Mouse (Mus musculus) fat pad, adult 2 months (tissue): ENCODE data around the gene Brms1.

Source experiments
- DNase-seq: peaks from one replicate; pipeline ENCODE4 v3.0.0-alpha.2; 2011; ENCODE audit warnings: low read depth, low spot score; ENCODE audit errors: extremely low read depth

Brms1 gene

GRCm38 (mm10) chr19:5060365-5061330, 19.5 kb downstream of the Brms1 start:
- DNase-seq = no peak

DNA sequence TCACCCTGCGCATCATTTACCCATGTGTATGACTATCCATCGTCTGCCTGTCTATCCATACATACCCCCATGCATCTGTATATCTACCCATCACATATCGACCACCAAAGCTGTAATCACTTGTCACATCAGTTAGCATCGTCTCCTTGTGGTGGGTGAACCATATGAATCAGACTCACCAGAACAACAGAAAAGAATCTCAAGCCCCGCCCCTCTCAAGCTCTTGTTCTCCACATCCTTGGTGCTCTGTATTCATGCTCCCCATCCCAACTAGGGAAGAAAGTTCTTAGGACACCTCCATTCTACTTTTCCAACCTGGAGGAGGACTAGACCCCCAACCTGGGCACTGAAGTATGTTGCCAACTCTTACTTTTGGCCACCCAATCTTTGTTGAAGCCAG, 20.9 kb downstream of the Brms1 start:
- DNase-seq = no peak

- no peak for DNase-seq
Observed at GRCm38 (mm10) chr19:5062446-5062845, 21.3 kb downstream of the Brms1 start.

DNA sequence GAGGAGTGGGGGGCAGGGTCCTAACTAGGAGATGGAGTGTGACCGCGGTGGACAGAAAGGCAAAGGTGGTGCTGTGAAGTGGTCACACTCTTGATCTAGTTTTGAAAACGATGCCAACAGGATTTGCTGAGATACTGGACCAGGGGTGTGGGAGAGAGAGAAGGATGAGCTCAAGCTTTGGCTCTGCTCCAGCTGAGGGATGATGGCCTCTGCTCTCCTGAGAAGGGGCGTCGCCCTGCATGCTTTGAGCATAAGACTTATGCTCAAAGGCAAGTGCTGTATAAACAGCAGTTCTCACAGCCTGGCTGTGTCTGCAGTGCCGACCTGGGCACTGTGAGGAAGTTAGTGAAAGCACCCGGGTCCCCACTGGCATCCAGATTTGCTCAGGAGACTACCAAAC, 23.9 kb downstream of the Brms1 start:
- DNase-seq = no peak

DNA sequence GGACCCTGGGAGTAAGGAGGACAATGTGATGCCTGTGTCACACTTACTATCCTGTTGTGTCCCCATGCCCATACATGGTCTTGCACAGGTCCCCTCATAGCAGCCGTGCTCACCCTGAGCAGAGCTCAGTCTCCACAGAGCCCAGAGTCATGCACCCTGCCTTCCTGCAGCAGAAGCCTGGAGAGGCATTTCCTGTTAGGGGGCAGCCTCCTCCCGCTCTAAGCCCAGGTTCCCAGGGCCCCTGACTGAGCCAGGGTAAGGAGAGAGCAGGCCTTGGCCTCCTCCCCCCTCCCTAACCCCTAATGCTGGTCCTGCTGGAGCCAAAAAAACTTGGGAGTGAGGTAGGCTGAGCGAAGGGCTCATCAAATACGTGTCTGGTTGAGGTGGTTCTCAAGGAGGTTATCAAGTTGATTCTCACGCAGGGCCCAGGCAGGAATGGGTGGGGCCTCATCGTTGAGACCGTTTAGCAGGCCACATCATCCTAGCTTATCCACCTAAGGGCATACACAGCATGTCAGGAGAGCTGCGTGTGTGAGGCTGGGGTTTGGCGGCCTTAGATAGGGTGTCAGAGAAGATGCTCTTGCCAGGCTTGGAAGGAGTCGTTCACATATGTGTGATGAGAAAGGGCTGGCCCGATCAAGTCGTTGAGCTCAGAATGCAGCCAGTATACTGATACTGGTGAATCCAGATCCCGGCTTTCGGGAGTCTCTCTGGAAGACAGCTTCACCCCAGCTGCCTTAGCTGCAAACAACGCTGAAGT, 26.1 kb downstream of the Brms1 start:
- DNase-seq = no peak

DNA sequence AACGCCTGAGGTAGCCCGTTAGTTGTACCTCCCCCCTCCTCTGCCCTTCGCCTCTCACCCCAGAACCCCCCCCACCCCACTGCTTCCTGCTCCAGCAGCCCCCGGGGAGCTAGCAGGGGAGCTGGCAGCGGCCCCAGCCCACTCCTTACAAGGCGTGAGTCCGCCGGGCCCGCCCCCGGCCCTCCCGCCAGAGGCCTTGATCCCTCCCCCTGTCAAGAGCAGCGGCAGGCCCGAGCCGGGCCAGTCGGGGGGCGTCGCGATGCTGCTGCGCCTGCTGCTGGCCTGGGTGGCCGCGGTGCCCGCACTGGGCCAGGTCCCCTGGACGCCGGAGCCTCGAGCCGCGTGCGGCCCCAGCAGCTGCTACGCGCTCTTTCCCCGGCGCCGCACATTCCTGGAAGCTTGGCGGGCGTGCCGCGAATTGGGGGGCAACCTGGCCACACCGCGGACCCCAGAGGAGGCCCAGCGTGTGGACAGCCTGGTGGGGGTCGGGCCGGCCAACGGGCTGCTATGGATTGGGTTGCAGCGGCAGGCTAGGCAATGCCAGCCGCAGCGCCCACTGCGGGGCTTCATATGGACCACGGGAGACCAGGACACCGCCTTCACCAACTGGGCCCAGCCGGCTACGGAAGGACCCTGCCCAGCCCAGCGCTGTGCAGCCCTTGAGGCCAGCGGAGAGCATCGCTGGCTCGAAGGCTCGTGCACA, 26.9 kb downstream of the Brms1 start, which contains the start of gene Cd248:
Gene Cd248 (plus strand): TSS at position 212 of the 703 bp plus-strand sequence.
- DNase-seq = no peak

DNA sequence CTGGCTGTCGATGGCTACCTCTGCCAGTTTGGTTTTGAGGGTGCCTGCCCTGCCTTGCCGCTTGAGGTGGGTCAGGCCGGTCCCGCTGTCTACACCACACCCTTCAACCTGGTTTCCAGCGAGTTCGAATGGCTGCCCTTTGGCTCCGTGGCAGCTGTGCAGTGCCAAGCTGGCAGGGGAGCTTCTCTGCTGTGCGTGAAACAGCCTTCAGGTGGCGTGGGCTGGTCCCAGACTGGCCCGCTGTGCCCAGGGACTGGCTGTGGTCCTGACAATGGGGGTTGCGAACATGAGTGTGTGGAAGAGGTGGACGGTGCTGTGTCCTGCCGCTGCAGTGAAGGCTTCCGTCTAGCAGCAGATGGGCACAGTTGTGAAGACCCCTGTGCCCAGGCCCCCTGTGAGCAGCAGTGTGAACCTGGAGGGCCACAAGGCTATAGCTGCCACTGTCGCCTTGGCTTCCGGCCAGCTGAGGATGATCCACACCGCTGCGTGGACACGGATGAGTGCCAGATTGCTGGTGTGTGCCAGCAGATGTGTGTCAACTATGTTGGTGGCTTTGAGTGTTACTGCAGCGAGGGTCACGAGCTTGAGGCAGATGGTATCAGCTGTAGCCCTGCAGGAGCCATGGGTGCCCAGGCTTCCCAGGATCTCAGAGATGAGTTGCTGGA, 27.5 kb downstream of the Brms1 start:
- DNase-seq = no peak

- no peak for DNase-seq
Observed at GRCm38 (mm10) chr19:5069486-5069885, 28.3 kb downstream of the Brms1 start.

GRCm38 (mm10) chr19:5069978-5070377, 28.8 kb downstream of the Brms1 start:
- DNase-seq = no peak

- no peak for DNase-seq
Observed at GRCm38 (mm10) chr19:5071077-5071476, 29.9 kb downstream of the Brms1 start.

DNA sequence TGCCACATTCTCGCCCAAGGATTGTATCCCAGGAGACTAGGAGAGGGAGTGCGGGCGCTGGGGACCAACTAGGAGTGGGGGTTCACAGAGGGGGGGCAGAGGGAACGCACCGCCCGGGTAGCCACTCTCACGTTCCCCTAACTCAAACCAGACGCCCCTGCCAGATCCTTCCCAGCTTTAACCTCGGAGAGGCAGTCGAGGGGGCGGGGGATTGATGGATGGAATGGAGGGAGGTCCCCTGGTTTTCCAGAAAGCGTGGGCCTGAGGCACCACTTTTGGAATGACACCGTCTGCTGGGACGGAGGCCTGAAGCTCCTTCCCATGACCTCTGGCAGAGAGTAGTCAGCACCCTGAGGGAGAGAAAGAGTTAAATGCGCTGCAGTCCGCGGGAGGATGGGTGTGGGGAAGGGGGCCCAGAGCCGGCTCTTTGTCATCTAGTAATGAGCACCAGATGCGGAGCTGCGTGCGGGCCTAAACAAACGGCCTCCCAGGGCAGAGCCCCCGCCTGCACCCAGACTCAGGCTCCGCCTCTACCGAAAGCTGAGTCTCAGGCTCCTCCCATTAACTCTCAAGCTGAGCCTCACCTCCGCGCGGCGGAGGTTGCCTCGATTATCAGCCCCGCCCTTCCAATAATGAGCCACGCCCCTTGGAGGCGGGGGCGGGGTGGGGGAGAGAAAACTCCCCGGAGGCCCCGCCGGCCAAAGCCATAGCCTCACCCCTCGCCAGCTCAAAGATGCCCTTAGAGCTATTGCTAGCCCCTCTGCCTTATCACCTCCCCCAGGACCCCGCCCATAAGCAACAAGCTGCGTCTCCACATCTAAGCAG, 30.6 kb downstream of the Brms1 start:
- DNase-seq = no peak

- DNase-seq = peak; percentile 43
Observed at GRCm38 (mm10) chr19:5072389-5073019, 31.4 kb downstream of the Brms1 start.

- DNase-seq = no peak
Observed at GRCm38 (mm10) chr19:5073028-5073427, 31.9 kb downstream of the Brms1 start.

- DNase-seq = no peak
Observed at GRCm38 (mm10) chr19:5073518-5073917, 32.4 kb downstream of the Brms1 start.

DNA sequence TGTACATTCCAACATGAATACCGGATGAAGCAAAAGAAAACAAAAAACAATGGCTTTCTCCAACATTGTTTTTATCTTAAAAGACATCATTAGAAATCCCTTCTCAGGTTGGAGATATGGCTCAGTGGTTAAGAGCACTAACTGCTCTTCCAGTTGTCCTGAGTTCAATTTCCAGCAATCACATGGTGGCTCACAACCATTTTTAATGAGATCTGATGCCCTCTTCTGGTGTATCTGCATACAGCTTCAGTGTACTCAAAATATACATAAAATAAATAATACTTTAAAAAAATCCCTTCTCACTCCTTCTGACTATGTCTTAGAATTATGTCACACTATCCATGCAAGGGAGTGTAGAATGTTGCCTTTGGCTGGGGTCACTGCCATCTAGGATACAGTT, 38.1 kb downstream of the Brms1 start:
- no peak for DNase-seq

- no peak for DNase-seq
Observed at GRCm38 (mm10) chr19:5082005-5082404, 40.9 kb downstream of the Brms1 start.

DNA sequence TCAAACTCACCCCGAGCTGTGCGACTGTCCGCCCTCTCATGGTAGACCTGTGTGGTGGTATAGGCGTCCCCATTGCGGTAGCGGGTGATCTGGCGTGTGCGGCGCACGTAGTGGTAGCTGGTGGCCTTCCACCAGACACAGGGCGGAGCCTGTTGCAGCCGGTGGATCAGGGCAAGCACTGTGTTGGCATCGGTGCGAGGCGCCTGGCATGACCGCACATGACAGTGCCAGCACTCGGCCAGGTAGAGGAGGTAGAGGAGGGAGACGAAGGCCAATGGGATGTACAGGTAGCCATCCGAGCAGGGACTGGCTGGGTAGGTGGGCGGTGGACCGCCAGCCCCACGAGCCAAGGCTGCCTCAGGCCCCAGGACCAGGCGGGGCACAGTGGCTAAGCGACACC, 41.4 kb downstream of the Brms1 start:
- no peak for DNase-seq

- DNase-seq = no peak
Observed at GRCm38 (mm10) chr19:5083961-5084833, 43.0 kb downstream of the Brms1 start.

GRCm38 (mm10) chr19:5084834-5085144, 43.6 kb downstream of the Brms1 start:
- DNase-seq = no peak
